Mouse (Mus musculus) hindbrain, embryonic 16.5 days (tissue): ENCODE data around the gene Coro7. TPM values are rescaled to one million over a fixed set of nuclear protein-coding genes. Genes with fewer than 3 reads are reported as not detected.
"Not testable (repeated sequence)": the region's sequence is repeated elsewhere in the genome, so short reads cannot be mapped to it uniquely, and the experiment has no call there.

Experiments used
- ATAC-seq: fragments of 200-750 bp; cut with Nextera tagmentation; 2 replicates; pipeline ENCODE4 v1.8.0; 2017; ENCODE audit warnings: moderate TSS enrichment, moderate library complexity
- H3K27ac ChIP-seq: fragments of 300-500 bp; sonication (generic); 2 replicates; pipeline ENCODE4 v1.5.1; 2014; ENCODE audit warnings: low read depth, mild to moderate bottlenecking, control low read depth, low read length, moderate library complexity
- H3K27me3 ChIP-seq: fragments of 300-500 bp; sonication (generic); replicated peaks from 2 replicates; pipeline ENCODE4 v1.6.1; 2014; ENCODE audit warnings: low read length; ENCODE audit not compliant: control insufficient read depth, insufficient read depth
- H3K36me3 ChIP-seq: fragments of 300-500 bp; sonication (generic); 2 replicates; pipeline ENCODE4 v1.6.1; 2014; ENCODE audit warnings: mild to moderate bottlenecking, low read length, moderate library complexity, mixed read lengths; ENCODE audit not compliant: control insufficient read depth, insufficient read depth
- H3K4me1 ChIP-seq: fragments of 300-500 bp; sonication (generic); 2 replicates; pipeline ENCODE4 v1.6.1; 2014; ENCODE audit warnings: low read depth, low read length; ENCODE audit not compliant: control insufficient read depth, insufficient read depth
- H3K4me2 ChIP-seq: fragments of 300-500 bp; sonication (generic); 2 replicates; pipeline ENCODE4 v1.6.1; 2014; ENCODE audit warnings: mild to moderate bottlenecking, low read length, control low read depth, moderate library complexity
- H3K4me3 ChIP-seq: fragments of 300-500 bp; sonication (generic); 2 replicates; pipeline ENCODE4 v1.5.1; 2014; ENCODE audit warnings: mild to moderate bottlenecking, low read length, control low read depth, moderate library complexity
- H3K9ac ChIP-seq: fragments of 300-500 bp; sonication (generic); 2 replicates; pipeline ENCODE4 v1.6.1; 2014; ENCODE audit warnings: low read depth, mild to moderate bottlenecking, control low read depth, low read length, moderate library complexity
- H3K9me3 ChIP-seq: fragments of 300-500 bp; sonication (generic); 2 replicates; pipeline ENCODE4 v1.6.1; 2014; ENCODE audit warnings: mild to moderate bottlenecking, low read length, moderate library complexity; ENCODE audit not compliant: control insufficient read depth
- WGBS: fragments of 180-500 bp; shearing (Covaris S2); extraction: QIAGEN DNeasy Blood & Tissue Kit; methylation state at CpG from one replicate; pipeline ENCODE4 v1.1.7; 2014; 5-methylcytosine and 5-hydroxymethylcytosine counted together
- polyA plus RNA-seq: library from polyadenylated mRNA; unstranded; fragments of >200 nt; fragmentation: Nextera tagmentation; extraction: Ambion mirVana; gene quantifications from 2 replicates; pipeline ENCODE4 v1.2.1, GENCODE M21; 2015

Coro7 gene
- polyA plus RNA-seq, 1 experiment from 2014 or later, result 32.1 TPM

- ATAC-seq, result peak; percentile 88
- H3K27ac ChIP-seq, result peak within 1 kb of the TSS; percentile 69
- WGBS, result 10% methylated on average over 33 of the region's 33 CpGs
These were observed 39.4 kb upstream of the Coro7 start, which contains the start of gene Nmral1 for GRCm38 (mm10) chr16:4718753-4719518. Gene Nmral1, minus strand, starts transcription at chr16:4719356.

GRCm38 (mm10) chr16:4717866-4718265, 38.3 kb upstream of the Coro7 start:
- ATAC-seq, result no peak

More at GRCm38 (mm10) chr16:4718753-4719518, 39.4 kb upstream of the Coro7 start, which contains the start of gene Nmral1:
- H3K4me2 ChIP-seq, result peak within 1 kb of the TSS; percentile 58
- peaks cover 2% of the 10 kb centered on the region; the same call in 1 of the 2 replicates for H3K4me1 ChIP-seq
- no peaks in the 10 kb centered on the region for H3K9me3 ChIP-seq
- 0 out of 2 replicates have a peak, but pooled peaks cover 3% of the 10 kb centered on the region for H3K36me3 ChIP-seq
- peak within 1 kb of the TSS; percentile 72 for H3K9ac ChIP-seq
- H3K4me3 ChIP-seq, result peak within 1 kb of the TSS; percentile 61
- no peaks in the 10 kb centered on the region for H3K27me3 ChIP-seq

GRCm38 (mm10) chr16:4713861-4714710, 34.5 kb upstream of the Coro7 start:
- WGBS, result 92% methylated on average over 17 of the region's 17 CpGs
- no peaks in the 10 kb centered on the region for H3K27me3 ChIP-seq
- H3K4me3 ChIP-seq, result no peak overlapping the region
- H3K36me3 ChIP-seq, result peaks cover 8% of the 10 kb centered on the region
- H3K4me1 ChIP-seq, result peaks cover 2% of the 10 kb centered on the region; the same call in 1 of the 2 replicates
- no peaks in the 10 kb centered on the region for H3K9me3 ChIP-seq
- H3K4me2 ChIP-seq, result no peak overlapping the region
- no peak overlapping the region for H3K9ac ChIP-seq
- no peak overlapping the region for H3K27ac ChIP-seq
- ATAC-seq, result no peak

More at GRCm38 (mm10) chr16:4717866-4718265, 38.3 kb upstream of the Coro7 start:
- peaks cover 2% of the 10 kb centered on the region; the same call in 1 of the 2 replicates for H3K4me1 ChIP-seq
- peak overlapping the region; percentile 58 for H3K4me2 ChIP-seq
- H3K9me3 ChIP-seq, result no peaks in the 10 kb centered on the region
- no peaks in the 10 kb centered on the region for H3K27me3 ChIP-seq
- 0 out of 2 replicates have a peak, but pooled peaks cover 3% of the 10 kb centered on the region for H3K36me3 ChIP-seq
- peak overlapping the region; percentile 61 for H3K4me3 ChIP-seq
- H3K27ac ChIP-seq, result no peak overlapping the region
- 70% methylated on average over 3 of the region's 3 CpGs for WGBS
- no peak overlapping the region for H3K9ac ChIP-seq

- Histone ChIP-seq H3K4me2 (no peak overlapping the region), H3K9ac (no peak overlapping the region), H3K4me1 (no peaks in the 10 kb centered on the region), H3K27ac (no peak overlapping the region), H3K4me3 (no peak overlapping the region), H3K27me3 (no peaks in the 10 kb centered on the region), H3K9me3 (no peaks in the 10 kb centered on the region), H3K36me3 (peaks cover 28% of the 10 kb centered on the region)
- no peak for ATAC-seq
- 83% methylated on average over 4 of the region's 4 CpGs for WGBS
These were observed 31.6 kb upstream of the Coro7 start for GRCm38 (mm10) chr16:4711173-4711572.

GRCm38 (mm10) chr16:4705541-4705940, 26.0 kb upstream of the Coro7 start:
- Histone ChIP-seq H3K27ac (no peak overlapping the region), H3K9me3 (no peaks in the 10 kb centered on the region), H3K36me3 (peaks cover 56% of the 10 kb centered on the region), H3K27me3 (no peaks in the 10 kb centered on the region), H3K4me3 (no peak overlapping the region), H3K9ac (no peak overlapping the region), H3K4me2 (no peak overlapping the region), H3K4me1 (no peaks in the 10 kb centered on the region)
- no peak for ATAC-seq
- WGBS, result 69% methylated on average over 4 of the region's 4 CpGs

GRCm38 (mm10) chr16:4702646-4703045, 23.1 kb upstream of the Coro7 start:
- Histone ChIP-seq H3K9me3 (no peaks in the 10 kb centered on the region), H3K27ac (no peak overlapping the region), H3K4me1 (no peaks in the 10 kb centered on the region), H3K4me3 (no peak overlapping the region), H3K9ac (no peak overlapping the region), H3K27me3 (no peaks in the 10 kb centered on the region), H3K36me3 (peaks cover 54% of the 10 kb centered on the region), H3K4me2 (no peak overlapping the region)
- no peak for ATAC-seq
- 74% methylated on average over 1 of the region's 1 CpGs for WGBS

GRCm38 (mm10) chr16:4701211-4701610, 21.6 kb upstream of the Coro7 start:
- H3K4me2 ChIP-seq, result no peak overlapping the region
- peaks cover 55% of the 10 kb centered on the region for H3K36me3 ChIP-seq
- no peaks in the 10 kb centered on the region for H3K4me1 ChIP-seq
- no peak overlapping the region for H3K9ac ChIP-seq
- no peak for ATAC-seq
- H3K9me3 ChIP-seq, result no peaks in the 10 kb centered on the region
- no peak overlapping the region for H3K4me3 ChIP-seq
- no peak overlapping the region for H3K27ac ChIP-seq
- no peaks in the 10 kb centered on the region for H3K27me3 ChIP-seq
- WGBS, result 94% methylated on average over 3 of the region's 3 CpGs

GRCm38 (mm10) chr16:4689371-4689770, 9.8 kb upstream of the Coro7 start:
- not testable (repeated sequence) for H3K27ac ChIP-seq, H3K4me3 ChIP-seq, H3K4me2 ChIP-seq, H3K4me1 ChIP-seq, H3K9ac ChIP-seq, H3K9me3 ChIP-seq, H3K27me3 ChIP-seq, ATAC-seq
- over 99% methylated on average over 4 of the region's 4 CpGs for whole genome bisulfite sequencing
- peaks cover 33% of the 10 kb centered on the region for H3K36me3 ChIP-seq

- H3K27ac ChIP-seq, result peak overlapping the region; percentile 68
These were observed 4.8 kb upstream of the Coro7 start for GRCm38 (mm10) chr16:4684457-4684791.

More at GRCm38 (mm10) chr16:4684457-4684791, 4.8 kb upstream of the Coro7 start:
- Histone ChIP-seq H3K36me3 (peaks cover 8% of the 10 kb centered on the region), H3K4me1 (peaks cover 15% of the 10 kb centered on the region), H3K4me2 (peak overlapping the region; percentile 92), H3K4me3 (peak overlapping the region; percentile 93), H3K27me3 (no peaks in the 10 kb centered on the region), H3K9ac (peak overlapping the region; percentile 93), H3K9me3 (no peaks in the 10 kb centered on the region)
- WGBS, result under 1% methylated on average over 9 of the region's 9 CpGs
- no peak for ATAC-seq
